Mouse (Mus musculus) embryonic fibroblast, embryonic 13.5 days (primary cell): ENCODE measurements around the gene Gtf2f2.

Source experiments
- CTCF ChIP-seq: IDR thresholded peaks from 2 replicates; pipeline ENCODE4 v1.5.1; 2011; ENCODE audit warnings: mild to moderate bottlenecking, control low read depth, low read length, moderate library complexity, borderline replicate concordance; ENCODE audit not compliant: insufficient read depth
- POLR2A ChIP-seq: IDR thresholded peaks from 2 replicates; pipeline ENCODE4 v1.6.1; 2011; ENCODE audit warnings: low read depth, mild to moderate bottlenecking, control low read depth, low read length, moderate library complexity

GRCm38 (mm10) chr14:75992371-75992770 lies 18.3 kb downstream of the Gtf2f2 start:
- TF ChIP-seq CTCF (no peak), POLR2A (no peak)
